Mouse (Mus musculus): Measurements from ENCODE around the gene Slc9a9. TPM values are rescaled to one million over a fixed set of nuclear protein-coding genes. Genes with fewer than 3 reads are reported as not detected.
A peak's percentile ranks its signal among the peaks of the same experiment; 100 is the strongest.

The Slc9a9 gene
- total RNA-seq, 4 experiments from 2014 or later, result 1.7 to 3.0 (median 2.4) TPM

DNA sequence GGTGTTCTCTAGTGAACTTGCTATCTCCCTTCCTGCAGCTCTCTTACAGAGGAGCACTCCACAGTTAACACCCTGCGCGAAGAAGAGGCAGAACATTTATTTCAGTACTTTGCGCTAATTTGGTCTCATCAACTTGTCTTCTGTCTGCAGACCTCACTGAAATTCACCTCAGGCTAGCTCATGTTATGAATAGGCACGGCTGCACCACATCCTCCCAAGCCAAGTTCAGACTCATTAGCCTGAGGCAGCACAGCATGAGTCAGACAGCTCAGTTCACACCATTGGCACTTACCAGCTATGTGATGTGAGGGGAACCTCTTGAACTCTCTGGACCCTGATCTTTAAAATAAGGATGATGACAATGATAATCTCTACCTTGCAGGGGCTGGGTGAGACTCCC is 482.0 kb downstream of the Slc9a9 start:
- no peak for DNase-seq (ENCODE audit: low spot score)

DNA sequence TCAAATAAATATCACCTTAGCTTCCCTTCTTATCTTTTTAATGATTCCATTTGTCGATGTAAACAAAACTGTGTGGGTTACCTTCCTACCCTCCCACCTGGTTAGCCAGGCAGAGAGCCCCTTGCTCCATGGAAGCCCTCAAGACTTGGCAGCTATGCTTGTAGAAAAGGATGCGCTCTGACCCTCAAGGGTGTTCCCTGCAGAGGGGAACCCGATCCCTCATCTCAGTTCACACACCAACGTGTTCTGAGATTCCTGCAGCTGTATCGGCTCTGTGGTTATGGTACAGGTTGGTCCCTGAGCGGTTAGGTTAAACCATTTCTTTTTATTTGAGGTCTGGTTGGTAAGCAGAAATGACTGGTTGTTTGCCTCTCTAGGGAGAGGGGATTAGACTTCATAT is 484.3 kb downstream of the Slc9a9 start:
- no peak for DNase-seq (ENCODE audit: low spot score)

DNA sequence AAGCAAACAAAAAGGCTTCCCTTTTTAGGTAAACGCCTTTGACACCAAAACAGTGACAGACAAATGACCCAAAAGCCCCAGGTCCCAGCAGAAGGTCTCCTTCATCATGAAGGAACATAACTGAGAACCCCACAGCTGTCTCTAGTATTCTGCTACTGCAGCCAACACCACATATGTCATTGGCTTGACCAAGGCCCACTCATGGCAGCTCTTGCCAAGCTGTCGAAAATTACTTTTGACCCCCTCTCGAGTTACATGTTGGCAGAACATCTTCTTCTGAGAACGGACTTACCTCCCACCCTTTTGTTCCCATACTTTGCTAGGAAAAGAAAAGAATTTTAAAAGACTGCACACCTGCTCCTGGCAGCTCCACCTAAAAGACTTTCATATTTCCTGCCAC is 488.2 kb downstream of the Slc9a9 start:
- no peak for DNase-seq (ENCODE audit: low spot score)

GRCm38 (mm10) chr9:95158916-95159315 is 489.2 kb downstream of the Slc9a9 start:
- no peak for DNase-seq (ENCODE audit: low spot score)

GRCm38 (mm10) chr9:95160575-95161300 is 491.0 kb downstream of the Slc9a9 start:
- DNase-seq (ENCODE audit: low spot score), result no peak

GRCm38 (mm10) chr9:95161699-95162098 is 492.0 kb downstream of the Slc9a9 start:
- DNase-seq (ENCODE audit: low spot score), result no peak

GRCm38 (mm10) chr9:95166224-95166623 is 496.5 kb downstream of the Slc9a9 start:
- no peak for DNase-seq (ENCODE audit: low spot score)

DNA sequence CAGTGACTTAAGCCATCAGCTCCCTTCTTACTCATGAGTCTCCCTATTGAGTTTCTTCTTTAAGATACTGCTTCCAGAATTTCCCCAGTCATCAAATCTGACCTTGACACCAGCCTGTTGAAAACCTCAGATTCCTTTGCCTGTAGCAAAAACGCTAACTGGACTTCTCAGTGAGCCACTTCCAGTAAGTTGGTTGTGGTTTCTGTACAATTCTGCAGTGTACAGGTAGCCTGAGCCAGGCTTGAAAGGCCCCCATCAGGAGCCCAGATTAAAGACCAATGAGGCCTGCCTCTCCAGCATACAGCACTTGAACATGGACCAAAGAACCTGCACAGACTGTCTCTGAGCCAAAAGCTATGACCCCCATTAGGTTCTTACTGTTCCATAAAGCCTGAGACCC is 498.1 kb downstream of the Slc9a9 start:
- DNase-seq (ENCODE audit: low spot score), result no peak

DNA sequence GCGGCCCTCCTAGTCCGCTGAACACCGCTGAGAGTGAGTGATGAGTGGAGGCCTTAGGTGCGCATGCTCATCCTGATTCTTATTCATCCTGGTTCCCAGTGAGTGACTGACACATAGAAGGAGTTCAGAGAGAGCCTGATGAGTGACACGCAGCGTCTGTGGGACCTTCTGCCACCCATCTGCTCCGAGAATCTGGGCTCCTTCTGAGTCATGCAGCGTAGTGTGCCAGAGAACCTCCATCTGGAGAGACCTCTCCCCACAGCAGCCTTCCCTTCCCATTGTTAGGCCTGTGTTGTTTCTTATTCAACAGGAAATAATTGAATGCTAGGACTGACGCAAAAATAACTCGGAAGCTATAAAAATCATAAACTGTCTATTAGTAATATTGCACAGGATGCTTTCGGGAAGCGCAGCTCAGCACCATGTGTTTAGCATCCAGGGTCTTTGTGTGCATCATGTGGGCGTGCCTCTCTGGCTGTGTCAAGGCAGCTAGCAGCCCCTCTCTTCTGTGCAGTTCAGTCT is 498.8 kb downstream of the Slc9a9 start:
- DNase-seq (ENCODE audit: low spot score), result no peak

DNA sequence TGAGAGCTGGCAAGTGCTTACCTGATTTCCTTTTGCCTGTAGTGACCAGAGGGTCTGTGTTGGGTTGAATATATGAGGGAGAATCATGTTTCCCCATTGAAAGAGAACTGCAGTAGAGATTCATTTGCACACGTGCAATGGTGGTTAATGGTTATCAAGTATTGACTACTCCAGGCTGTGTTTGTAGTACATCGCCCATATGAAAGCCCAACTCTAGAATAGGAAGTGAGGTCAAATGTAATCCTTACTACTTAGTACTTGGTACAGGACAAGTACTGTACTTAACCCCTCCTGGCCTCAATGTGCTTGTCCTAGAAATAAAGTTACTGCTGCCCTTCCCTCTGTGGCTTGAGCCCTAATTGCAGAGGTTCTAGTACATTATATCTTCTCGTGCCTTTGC is 508.5 kb downstream of the Slc9a9 start:
- no peak for DNase-seq (ENCODE audit: low spot score)

DNA sequence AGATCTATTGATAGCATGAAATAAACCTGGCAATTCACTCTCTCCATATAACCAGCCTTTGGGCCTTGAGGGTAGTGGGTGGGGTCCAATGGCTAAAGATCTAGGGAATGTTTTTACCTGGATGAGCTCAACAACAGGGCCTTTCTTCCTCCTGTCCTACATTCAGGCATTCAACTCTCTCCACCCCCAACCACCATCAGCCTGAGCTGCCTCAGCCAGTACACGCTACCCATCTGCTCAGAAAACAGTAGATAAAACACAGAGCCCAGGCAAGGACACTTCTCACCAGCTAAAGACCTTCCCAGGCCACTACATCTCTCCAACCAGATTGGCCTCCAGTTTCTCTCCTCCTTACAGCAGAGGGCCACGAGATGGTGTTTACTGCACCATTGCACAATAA is 510.3 kb downstream of the Slc9a9 start:
- DNase-seq (ENCODE audit: low spot score), result no peak

DNA sequence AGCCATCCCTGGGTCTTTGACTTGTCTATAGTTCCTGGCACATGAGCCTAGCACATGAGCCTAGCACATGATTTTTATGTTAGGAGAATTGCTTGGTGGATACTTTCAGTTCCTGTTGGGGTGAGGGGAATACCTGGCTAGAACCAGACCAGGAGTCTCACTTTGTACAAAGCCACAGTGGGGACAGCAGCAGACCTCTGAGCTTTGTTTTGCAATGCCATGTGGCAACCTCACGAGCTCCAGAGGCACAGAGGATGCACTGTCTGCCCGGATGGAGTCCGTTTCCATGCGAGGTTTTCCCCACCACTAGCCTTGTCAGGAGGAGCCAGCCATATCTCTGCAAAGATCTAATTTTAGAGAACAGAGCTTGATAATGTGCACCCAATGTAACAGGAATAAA is 510.9 kb downstream of the Slc9a9 start:
- no peak for DNase-seq (ENCODE audit: low spot score)

DNA sequence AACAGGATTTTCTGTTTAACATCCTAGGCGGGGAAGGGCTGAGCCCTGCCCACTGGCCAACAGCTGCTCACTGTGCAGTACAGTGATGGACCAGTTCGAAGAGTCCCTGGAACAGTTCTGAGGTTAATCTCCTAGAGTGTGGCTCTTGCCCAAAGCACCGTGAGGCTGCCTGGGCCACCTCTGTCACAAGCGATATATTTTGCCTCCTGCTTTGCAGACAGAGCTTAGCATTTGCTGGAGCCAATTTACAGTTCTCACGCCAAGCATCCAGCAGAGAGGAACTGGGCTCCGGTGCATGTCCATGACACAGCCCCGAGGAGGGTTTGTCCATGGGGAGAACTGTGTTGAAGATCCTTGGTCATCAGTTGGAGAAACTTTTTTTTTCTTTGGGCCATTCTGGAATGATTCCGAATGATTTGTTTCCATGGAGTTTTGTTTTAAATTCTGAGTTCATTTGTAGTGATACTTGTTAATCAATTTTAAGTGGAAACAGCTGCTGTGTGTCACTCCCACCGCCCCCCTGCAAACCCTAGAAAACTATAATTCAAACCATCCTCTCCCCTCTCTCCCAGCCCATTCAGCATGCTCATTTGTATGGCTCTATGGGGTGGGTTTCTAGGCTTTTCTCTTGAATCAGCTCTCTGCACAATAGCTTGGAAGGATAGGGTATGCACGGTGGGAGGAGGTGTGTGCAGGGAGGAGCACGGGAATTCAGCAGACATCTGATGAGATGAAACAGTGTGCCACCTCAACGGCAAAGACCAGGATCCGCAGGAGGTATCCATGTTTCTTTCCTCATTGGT is 511.7 kb downstream of the Slc9a9 start:
- no peak for DNase-seq (ENCODE audit: low spot score)

- DNase-seq (ENCODE audit: low spot score), result no peak
Observed at GRCm38 (mm10) chr9:95182272-95182671, 512.6 kb downstream of the Slc9a9 start.

DNA sequence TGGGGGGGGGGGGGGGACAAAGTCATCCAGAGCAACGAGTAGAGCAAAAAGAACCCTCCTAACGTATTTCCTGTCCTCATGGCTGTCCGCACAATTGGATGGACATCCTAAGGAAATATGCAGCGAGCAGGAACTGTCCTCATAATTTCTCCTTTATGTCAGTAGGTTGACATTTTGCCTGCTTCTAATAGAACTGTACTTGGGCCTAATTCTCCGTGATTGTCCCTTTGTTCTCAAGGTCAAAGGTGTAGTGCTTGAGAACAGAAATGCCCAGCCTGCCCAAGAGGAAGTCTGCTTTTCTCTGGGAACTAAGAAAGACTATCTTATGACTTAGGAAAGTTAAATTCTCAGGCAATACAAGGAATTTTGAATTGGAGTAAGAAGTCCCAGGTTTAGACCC is 514.7 kb downstream of the Slc9a9 start:
- DNase-seq (ENCODE audit: low spot score), result no peak

- DNase-seq (ENCODE audit: low spot score), result no peak
Observed at GRCm38 (mm10) chr9:95185840-95186239, 516.1 kb downstream of the Slc9a9 start.

DNA sequence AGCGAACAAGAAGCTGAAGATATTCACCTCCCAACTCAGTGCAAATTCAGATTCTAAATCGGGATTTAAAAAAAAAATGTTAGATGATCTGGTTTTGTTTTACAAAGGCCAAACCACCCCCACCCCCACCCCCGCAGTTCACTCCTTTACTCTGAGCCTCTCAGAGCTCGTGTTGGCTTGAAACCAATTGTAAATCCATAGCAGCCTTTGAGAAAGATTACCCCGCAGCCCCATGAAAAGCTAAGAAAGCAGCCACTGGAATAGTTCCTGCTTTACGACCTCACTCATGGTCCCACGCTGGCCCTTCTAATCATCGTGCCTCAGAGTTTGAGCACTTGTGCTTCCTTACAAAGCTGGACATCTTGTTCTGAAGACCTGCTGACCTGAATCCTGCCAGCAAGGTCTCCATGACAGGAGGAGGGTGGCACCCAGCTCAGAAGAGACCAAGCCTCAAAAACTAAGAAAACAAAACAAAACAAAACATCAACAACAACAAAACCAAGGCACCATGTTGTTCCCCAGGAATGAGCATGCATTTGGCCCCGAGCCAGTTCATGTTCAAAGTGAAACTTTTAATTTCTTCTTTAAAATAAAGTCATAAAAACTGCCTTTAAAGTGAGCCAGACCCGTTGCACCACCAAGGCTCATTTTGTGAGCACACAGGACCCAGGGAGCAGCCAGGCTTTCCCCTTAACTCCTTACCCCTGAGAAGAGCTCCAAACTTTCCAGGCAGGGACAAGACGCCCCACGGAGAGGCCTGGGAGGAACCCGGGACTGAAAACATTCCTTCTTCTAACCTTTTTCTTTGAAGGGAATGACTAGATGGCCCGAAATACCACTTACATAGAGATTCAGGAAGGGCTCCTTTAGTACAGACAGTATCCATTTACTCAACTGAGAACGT is 516.9 kb downstream of the Slc9a9 start:
- no peak for DNase-seq (ENCODE audit: low spot score)

DNA sequence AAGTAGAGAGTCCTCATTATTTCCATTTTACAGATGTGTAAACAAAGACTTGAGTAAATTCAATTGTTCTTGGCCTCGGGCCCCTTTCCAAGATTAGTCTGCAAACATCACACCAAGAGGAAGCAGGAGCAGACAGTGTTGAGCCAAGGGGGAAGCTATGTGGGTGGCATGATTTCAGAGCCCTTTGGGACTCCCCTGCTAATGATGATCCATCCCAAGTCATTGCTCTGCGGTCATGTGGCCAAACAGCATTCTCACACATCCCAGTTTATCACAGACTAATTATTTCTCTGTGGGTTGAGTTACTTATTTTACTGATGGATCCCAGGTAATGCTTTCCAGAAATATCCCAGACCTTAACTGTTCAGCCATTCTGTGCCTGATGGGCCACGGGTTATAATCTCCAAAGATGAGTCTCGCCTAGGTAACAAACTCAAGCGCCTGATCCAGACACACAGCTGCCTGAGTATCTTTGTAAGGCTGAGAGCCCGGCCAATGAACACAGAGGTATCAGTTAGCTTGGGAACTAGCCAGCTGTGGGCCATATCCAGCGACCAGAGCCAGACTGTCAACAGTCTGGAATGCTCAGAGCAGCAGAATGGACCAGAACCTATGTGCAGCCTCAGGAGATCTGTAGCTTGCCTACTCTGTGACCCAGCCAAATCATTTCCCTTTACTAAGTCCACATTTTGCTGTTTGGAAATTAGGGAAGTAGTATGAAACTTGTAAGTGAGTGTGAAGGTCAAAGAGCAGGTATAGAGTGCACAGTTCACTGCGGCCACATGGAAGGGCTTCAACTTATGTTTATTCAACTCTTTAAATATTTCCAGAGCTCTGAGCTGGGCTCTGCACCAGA is 518.9 kb downstream of the Slc9a9 start:
- peak; percentile 56 for DNase-seq (ENCODE audit: low spot score)

- no peak for DNase-seq (ENCODE audit: low spot score)
Observed at GRCm38 (mm10) chr9:95189218-95189605, 519.5 kb downstream of the Slc9a9 start.

DNA sequence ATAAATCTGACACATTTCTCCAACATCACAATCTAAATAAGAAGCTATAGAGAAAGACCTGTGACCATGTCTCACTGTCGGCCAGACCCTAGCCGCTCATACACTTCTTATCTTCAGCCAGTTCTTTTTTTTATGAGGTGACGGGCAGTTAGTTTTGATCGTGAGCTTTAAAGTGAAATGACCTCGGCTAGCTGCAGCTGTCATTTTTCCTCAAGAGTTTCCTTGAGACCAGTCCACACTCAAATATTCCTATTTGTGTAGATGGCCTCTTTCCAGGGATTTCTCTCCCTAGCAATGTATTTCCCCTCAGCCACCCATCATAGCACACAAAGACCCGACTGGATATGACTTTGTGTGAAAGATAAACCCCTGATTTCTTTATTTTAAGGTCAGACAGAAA is 521.7 kb downstream of the Slc9a9 start:
- DNase-seq (ENCODE audit: low spot score), result no peak
